Mouse (Mus musculus) cerebellum, adult 11-12 months (tissue): ENCODE measurements at regions not wholly inside any gene's neighbourhood (a gene's known extent, or its start where the extent isn't known, plus 50 kb on each side); places are given as distances from the start of the nearest gene placed in this dataset.
"Not testable (repeated sequence)": the region's sequence is repeated elsewhere in the genome, so short reads cannot be mapped to it uniquely, and the experiment has no call there.

ENCODE experiments used
- DNase-seq: peaks from one replicate; pipeline ENCODE4 v3.0.0; 2022

GRCm38 (mm10) chr7:69167456-69167855, 418.4 kb upstream of the Arrdc4 start:
- no peak for DNase-seq

GRCm38 (mm10) chr7:69161916-69162315, 412.9 kb upstream of the Arrdc4 start:
- no peak for DNase-seq

- DNase-seq: no peak
Observed at GRCm38 (mm10) chr7:69142351-69142750, 393.3 kb upstream of the Arrdc4 start.

- DNase-seq: no peak
Observed at GRCm38 (mm10) chr7:69133441-69133840, 384.4 kb upstream of the Arrdc4 start.

- not testable (repeated sequence) for DNase-seq
Observed at GRCm38 (mm10) chr7:69101770-69102169, 352.7 kb upstream of the Arrdc4 start.

GRCm38 (mm10) chr7:69097587-69098095, 348.6 kb upstream of the Arrdc4 start:
- no peak for DNase-seq

GRCm38 (mm10) chr7:69074780-69075179, 325.7 kb upstream of the Arrdc4 start:
- DNase-seq: no peak

GRCm38 (mm10) chr7:69062994-69063393, 314.0 kb upstream of the Arrdc4 start:
- DNase-seq: no peak

- DNase-seq: no peak
Observed at GRCm38 (mm10) chr7:69062506-69062905, 313.5 kb upstream of the Arrdc4 start.

GRCm38 (mm10) chr7:69062094-69062493, 313.1 kb upstream of the Arrdc4 start:
- no peak for DNase-seq

GRCm38 (mm10) chr7:69061242-69061641, 312.2 kb upstream of the Arrdc4 start:
- no peak for DNase-seq

- DNase-seq: no peak
Observed at GRCm38 (mm10) chr7:69016575-69016974, 267.5 kb upstream of the Arrdc4 start.

GRCm38 (mm10) chr7:69015047-69015446, 266.0 kb upstream of the Arrdc4 start:
- DNase-seq: no peak

- no peak for DNase-seq
Observed at GRCm38 (mm10) chr7:69007237-69007636, 258.2 kb upstream of the Arrdc4 start.

- no peak for DNase-seq
Observed at GRCm38 (mm10) chr7:68988061-68988460, 239.0 kb upstream of the Arrdc4 start.

GRCm38 (mm10) chr7:68983937-68984336, 234.9 kb upstream of the Arrdc4 start:
- DNase-seq: no peak

GRCm38 (mm10) chr7:68982914-68983502, 234.0 kb upstream of the Arrdc4 start:
- no peak for DNase-seq

GRCm38 (mm10) chr7:68978576-68978975, 229.5 kb upstream of the Arrdc4 start:
- DNase-seq: no peak

- DNase-seq: no peak
Observed at GRCm38 (mm10) chr7:68976813-68977752, 228.0 kb upstream of the Arrdc4 start.

GRCm38 (mm10) chr7:68975956-68976355, 226.9 kb upstream of the Arrdc4 start:
- no peak for DNase-seq

- DNase-seq: no peak
Observed at GRCm38 (mm10) chr7:68975580-68975894, 226.5 kb upstream of the Arrdc4 start.

- DNase-seq: no peak
Observed at GRCm38 (mm10) chr7:68974761-68975579, 225.9 kb upstream of the Arrdc4 start.
